Mouse (Mus musculus): ENCODE data around the gene Dis3.

DNA sequence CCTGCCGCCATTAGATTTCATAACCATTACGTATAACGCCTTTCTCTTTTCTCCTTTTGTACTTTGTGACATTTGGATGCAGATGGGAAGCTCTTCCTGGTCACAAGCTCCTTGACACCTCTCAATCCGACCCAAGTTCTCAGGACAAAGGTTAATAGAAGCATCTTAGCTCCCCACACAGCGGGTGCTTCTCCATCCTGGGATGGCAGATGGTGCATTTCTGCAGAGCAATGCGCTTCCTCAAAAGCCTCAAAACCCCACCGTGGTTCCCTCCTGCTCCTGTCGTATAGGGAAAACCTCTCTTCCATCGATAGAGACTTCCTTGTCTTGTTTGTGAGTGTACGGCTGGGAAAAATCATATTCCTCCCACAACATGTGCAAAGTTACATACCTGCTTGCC is 55.5 kb downstream of the Dis3 start:
- TF ChIP-seq MAX (IDR thresholded peaks at IDR 0.05; ENCODE audit: low read depth): no peak
- TF ChIP-seq TCF12 (IDR thresholded peaks at IDR 0.05; ENCODE audit: insufficient read depth, poor library complexity, severe bottlenecking): no peak
- no peak for TF ChIP-seq E2F4 (IDR thresholded peaks at IDR 0.05; ENCODE audit: insufficient read depth)
- no peak for TF ChIP-seq POLR2A (IDR thresholded peaks at IDR 0.05; ENCODE audit: insufficient read length, low read depth)
- TF ChIP-seq MYOD1 (IDR thresholded peaks at IDR 0.05; ENCODE audit: control insufficient read depth in 1 of 3, insufficient read length in 2 of 3, low read depth in 2 of 3): no peak
- TF ChIP-seq USF1 (IDR thresholded peaks at IDR 0.05; ENCODE audit: low read depth): no peak

Data from myocyte (in vitro differentiated cells).